Comparison of ENCODE assay signal across 15 mouse cellular contexts in the genomic region with DNA sequence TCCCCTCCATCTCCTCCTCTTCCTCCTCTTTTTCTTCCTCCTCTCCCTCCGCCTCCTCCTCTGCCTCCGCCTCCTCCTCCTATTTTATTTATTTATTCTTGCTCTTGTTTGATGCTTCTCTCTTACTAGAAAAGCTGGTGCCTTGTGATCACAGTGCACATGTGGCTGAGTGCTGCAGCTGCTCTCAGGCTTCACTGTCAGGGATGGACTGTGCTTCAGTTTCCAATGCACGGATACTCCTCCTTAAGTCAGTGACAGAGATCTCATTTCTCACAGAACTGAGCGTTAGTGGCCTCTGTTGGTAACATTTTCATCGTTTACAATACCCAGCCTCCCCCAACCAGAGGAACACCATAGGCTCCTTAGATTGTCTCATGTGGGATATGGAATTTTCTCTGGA.
"Had no signal": no experiment of that assay in that cellular context is flagged by ENCODE, and none has a peak within 500 bp of the region (broad histone marks: within the 10 kb centered on the region; RNA-seq: fewer than 3 reads in every experiment).

No protein-coding gene starts in this region.

- H3K4me2 ChIP-seq: lung, embryonic 14.5 days; midbrain, embryonic 13.5 days; neural tube, embryonic 12.5 days had no signal

- ATAC-seq: midbrain, embryonic 13.5 days; midbrain, embryonic 16.5 days had no signal

- H3K27me3 ChIP-seq: midbrain, embryonic 13.5 days; neural tube, embryonic 12.5 days had no signal

- H3K9me3 ChIP-seq: midbrain, embryonic 10.5 days; midbrain, embryonic 13.5 days; neural tube, embryonic 12.5 days had no signal

- H3K4me3 ChIP-seq: midbrain, embryonic 10.5 days; midbrain, embryonic 13.5 days; neural tube, embryonic 12.5 days had no signal

- H3K27ac ChIP-seq: liver, embryonic 14.5 days; midbrain, embryonic 10.5 days; midbrain, embryonic 13.5 days; neural tube, embryonic 12.5 days had no signal

- H3K9ac ChIP-seq: liver, embryonic 14.5 days; lung, embryonic 14.5 days; midbrain, embryonic 13.5 days; neural tube, embryonic 12.5 days had no signal

- H3K4me1 ChIP-seq: midbrain, embryonic 13.5 days; neural tube, embryonic 12.5 days had no signal

- H3K36me3 ChIP-seq: neural tube, embryonic 12.5 days had no signal

- DNase-seq: lung, adult 18-20 months; lung, embryonic 14.5 days; lung, postnatal 10 days; lung, postnatal 4 days; right cerebral cortex, postnatal 25 days; right cerebral cortex, postnatal 4 days; spleen, adult 18-20 months; thymus, adult 2 months; thymus, postnatal 25 days; thymus, postnatal 4 days had no signal
